Mouse (Mus musculus): ENCODE measurements around the gene Pdxk. TPM values are rescaled to one million over a fixed set of nuclear protein-coding genes. Genes with fewer than 3 reads are reported as not detected.

The Pdxk gene
- total and polyA plus RNA-seq, 3 experiments: 4.3 to 6.8 (median 6.4) TPM

GRCm38 (mm10) chr10:78461767-78462166, 3.0 kb downstream of the Pdxk start:
- TF ChIP-seq CTCF (conservative IDR thresholded peaks at IDR 0.05 in 1 of 2, IDR thresholded peaks at IDR 0.05 in 1 of 2; ENCODE audit: low read depth in 2 of 2, low read length in 2 of 2): peak; percentile 58 to 71
- no peak for TF ChIP-seq HCFC1 (IDR thresholded peaks at IDR 0.05; ENCODE audit: low read depth, low read length)
- TF ChIP-seq JUN (IDR thresholded peaks at IDR 0.05; ENCODE audit: insufficient read depth, low read depth, low read length): no peak
- Histone ChIP-seq H3K36me3 (replicated peaks in 1 of 2; ENCODE audit: control insufficient read depth in 1 of 2, insufficient read depth in 1 of 2, low read length in 1 of 2) (peaks cover 0 to 6% of the 10 kb centered on the region in 2 experiments), H3K9ac (ENCODE audit: insufficient read depth, low read depth) (no peak overlapping the region), H3K4me3 (replicated peaks in 1 of 3; ENCODE audit: low read depth in 2 of 3, low read length in 2 of 3, poor library complexity in 1 of 3) (no peak overlapping the region), H3K9me3 (replicated peaks; ENCODE audit: low read length) (no peaks in the 10 kb centered on the region), H3K79me2 (replicated peaks; ENCODE audit: control insufficient read depth, extremely low read depth, insufficient read depth, poor library complexity, severe bottlenecking) (no peaks in the 10 kb centered on the region), H3K27me3 (replicated peaks) (peaks cover 3% of the 10 kb centered on the region), H3K4me1 (ENCODE audit: control insufficient read depth in 1 of 2, insufficient read depth in 2 of 2) (peaks cover 28 to 85% of the 10 kb centered on the region in 2 experiments), H3K4me2 (ENCODE audit: insufficient read depth, low read depth, poor library complexity, severe bottlenecking) (no peak overlapping the region), H3K27ac (ENCODE audit: insufficient read depth, low read depth) (no peak overlapping the region)
- in situ Hi-C loops (cut with MboI; ENCODE audit: low pct_ligation_motif_present, low pct_unique_long_range_greater_than_20kb, low sequenced_read_pairs): no loop called here
- dilution Hi-C loops (cut with MboI; ENCODE audit: extremely low pct_ligation_motif_present, extremely low pct_unique_long_range_greater_than_20kb, low sequenced_read_pairs): no loop called here
- no peak for DNase-seq (ENCODE audit: extremely low read depth)

- Histone ChIP-seq H3K27me3 (replicated peaks) (no peaks in the 10 kb centered on the region), H3K36me3 (replicated peaks in 1 of 2; ENCODE audit: control insufficient read depth in 1 of 2, insufficient read depth in 1 of 2, low read length in 1 of 2) (peaks cover 0 to 9% of the 10 kb centered on the region in 2 experiments), H3K9me3 (replicated peaks; ENCODE audit: low read length) (no peaks in the 10 kb centered on the region), H3K4me3 (replicated peaks in 1 of 3; ENCODE audit: low read depth in 2 of 3, low read length in 2 of 3, poor library complexity in 1 of 3) (no peak overlapping the region), H3K4me2 (ENCODE audit: insufficient read depth, low read depth, poor library complexity, severe bottlenecking) (no peak overlapping the region), H3K79me2 (replicated peaks; ENCODE audit: control insufficient read depth, extremely low read depth, insufficient read depth, poor library complexity, severe bottlenecking) (no peaks in the 10 kb centered on the region), H3K27ac (ENCODE audit: insufficient read depth, low read depth) (no peak overlapping the region), H3K9ac (ENCODE audit: insufficient read depth, low read depth) (no peak overlapping the region), H3K4me1 (ENCODE audit: control insufficient read depth in 1 of 2, insufficient read depth in 2 of 2) (peaks cover 27 to 83% of the 10 kb centered on the region in 2 experiments)
- dilution Hi-C loops (cut with MboI; ENCODE audit: extremely low pct_ligation_motif_present, extremely low pct_unique_long_range_greater_than_20kb, low sequenced_read_pairs) (no loop called here), in situ Hi-C loops (cut with MboI; ENCODE audit: low pct_ligation_motif_present, low pct_unique_long_range_greater_than_20kb, low sequenced_read_pairs) (no loop called here)
- DNase-seq (ENCODE audit: extremely low read depth): no peak
- no peak for TF ChIP-seq JUND (conservative IDR thresholded peaks at IDR 0.05; ENCODE audit: low read depth, low read length)
- TF ChIP-seq IRF4 (IDR thresholded peaks at IDR 0.05; ENCODE audit: low read depth, low read length): peak; percentile 15; the same call in 1 of the 2 replicates
Observed at GRCm38 (mm10) chr10:78460463-78460862, 4.3 kb downstream of the Pdxk start.

DNA sequence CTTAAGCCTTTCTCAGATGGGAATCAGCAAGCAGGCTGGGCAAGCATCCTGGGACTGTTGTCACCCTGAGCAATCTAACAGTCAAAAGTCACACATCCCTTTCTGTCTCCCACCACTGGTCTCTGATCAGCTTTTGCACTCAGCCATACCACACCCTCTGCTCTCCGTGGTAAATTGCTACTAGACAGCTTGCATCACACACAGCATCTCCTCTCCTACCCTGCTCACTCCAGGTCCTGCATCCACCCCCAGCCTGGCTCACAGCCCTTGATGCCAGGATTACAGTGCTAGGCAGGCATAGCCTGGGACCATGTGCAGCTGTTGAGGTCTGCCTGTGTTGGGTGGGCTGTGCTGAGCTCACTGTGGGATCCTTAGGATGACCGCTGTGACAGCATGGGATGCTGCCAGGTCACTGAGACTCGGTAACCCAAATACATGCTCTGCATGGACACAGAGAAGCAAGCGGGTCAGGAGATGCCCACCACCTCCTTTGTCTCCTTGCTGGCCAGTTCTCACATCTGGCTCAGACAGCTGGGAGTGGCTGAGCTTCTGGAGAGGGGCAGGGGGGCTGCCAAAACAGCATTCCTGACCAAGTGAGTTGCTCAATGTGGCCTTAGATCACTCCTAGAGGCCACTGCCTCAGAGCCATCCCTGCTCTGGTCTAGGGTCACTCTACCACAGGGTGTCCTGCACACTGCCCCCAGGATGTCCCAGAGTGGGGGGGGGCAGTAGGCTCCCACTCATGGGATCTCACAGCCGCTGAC, 6.2 kb downstream of the Pdxk start:
- no peak overlapping the region for H3K27ac ChIP-seq (ENCODE audit: insufficient read depth, low read depth)
- no peak for DNase-seq (ENCODE audit: extremely low read depth)
- H3K9ac ChIP-seq (ENCODE audit: insufficient read depth, low read depth): no peak overlapping the region
- dilution Hi-C loops (cut with MboI; ENCODE audit: extremely low pct_ligation_motif_present, extremely low pct_unique_long_range_greater_than_20kb, low sequenced_read_pairs) (no loop called here), in situ Hi-C loops (cut with MboI; ENCODE audit: low pct_ligation_motif_present, low pct_unique_long_range_greater_than_20kb, low sequenced_read_pairs) (no loop called here)
- H3K79me2 ChIP-seq (replicated peaks; ENCODE audit: control insufficient read depth, extremely low read depth, insufficient read depth, poor library complexity, severe bottlenecking): no peaks in the 10 kb centered on the region
- TF ChIP-seq SMC3 (IDR thresholded peaks at IDR 0.05; ENCODE audit: low read depth, low read length) (no peak), TCF12 (IDR thresholded peaks at IDR 0.05; ENCODE audit: low read depth, low read length) (no peak), JUND (conservative IDR thresholded peaks at IDR 0.05; ENCODE audit: low read depth, low read length) (no peak), ELF1 (IDR thresholded peaks at IDR 0.05; ENCODE audit: low read depth, low read length) (no peak), MAZ (IDR thresholded peaks at IDR 0.05; ENCODE audit: low read depth, low read length) (no peak), POLR2AphosphoS2 (IDR thresholded peaks at IDR 0.05; ENCODE audit: low read depth, low read length) (no peak), NRF1 (IDR thresholded peaks at IDR 0.05; ENCODE audit: low read depth, low read length) (no peak), SIN3A (IDR thresholded peaks at IDR 0.05; ENCODE audit: low read length) (no peak), EP300 (IDR thresholded peaks at IDR 0.05; ENCODE audit: low read length) (no peak), GABPA (IDR thresholded peaks at IDR 0.05; ENCODE audit: insufficient replicate concordance, low read depth, low read length) (no peak), PAX5 (IDR thresholded peaks at IDR 0.05; ENCODE audit: low read length) (no peak), UBTF (IDR thresholded peaks at IDR 0.05; ENCODE audit: low read depth, low read length) (no peak), CTCF (conservative IDR thresholded peaks at IDR 0.05 in 1 of 2, IDR thresholded peaks at IDR 0.05 in 1 of 2; ENCODE audit: low read depth in 2 of 2, low read length in 2 of 2) (no peak), JUN (IDR thresholded peaks at IDR 0.05; ENCODE audit: insufficient read depth, low read depth, low read length) (no peak), TBP (conservative IDR thresholded peaks at IDR 0.05; ENCODE audit: low read depth, low read length) (no peak), ZKSCAN1 (IDR thresholded peaks at IDR 0.05; ENCODE audit: borderline replicate concordance, low read depth, low read length) (no peak), ZC3H11A (IDR thresholded peaks at IDR 0.05; ENCODE audit: low read depth, low read length) (no peak), USF1 (IDR thresholded peaks at IDR 0.05; ENCODE audit: low read depth, low read length) (no peak), BHLHE40 (IDR thresholded peaks at IDR 0.05; ENCODE audit: low read depth, low read length) (no peak), IRF4 (IDR thresholded peaks at IDR 0.05; ENCODE audit: low read depth, low read length) (no peak)
- peaks cover 17 to 69% of the 10 kb centered on the region in 2 experiments for H3K4me1 ChIP-seq (ENCODE audit: control insufficient read depth in 1 of 2, insufficient read depth in 2 of 2)
- H3K4me2 ChIP-seq (ENCODE audit: insufficient read depth, low read depth, poor library complexity, severe bottlenecking): no peak overlapping the region
- H3K27me3 ChIP-seq (replicated peaks): no peaks in the 10 kb centered on the region
- H3K9me3 ChIP-seq (replicated peaks; ENCODE audit: low read length): no peaks in the 10 kb centered on the region
- peaks cover 0 to 9% of the 10 kb centered on the region in 2 experiments for H3K36me3 ChIP-seq (replicated peaks in 1 of 2; ENCODE audit: control insufficient read depth in 1 of 2, insufficient read depth in 1 of 2, low read length in 1 of 2)
- H3K4me3 ChIP-seq (replicated peaks in 1 of 3; ENCODE audit: low read depth in 2 of 3, low read length in 2 of 3, poor library complexity in 1 of 3): no peak overlapping the region
